Comparison of ENCODE assay signal across 9 mouse cellular contexts in genomic region chr10:120794391-120794817, GRCm38 (mm10).
DNase-seq lines count a peak whose midpoint lies in the region; ATAC-seq lines count a peak whose summit lies in the region.
"Had no signal": no experiment of that assay in that cellular context is flagged by ENCODE, and none has a peak within 500 bp of the region (broad histone marks: within the 10 kb centered on the region; RNA-seq: fewer than 3 reads in every experiment).

No protein-coding gene starts in this region.

- no peak for DNase-seq in kidney, postnatal 25 days
- peak; percentile 22 for DNase-seq in neural tube, embryonic 11.5 days (ENCODE audit: low spot score)
- no peak for DNase-seq in right cerebral cortex, postnatal 36 days (ENCODE audit: low spot score in 2 of 2)
- DNase-seq in left cerebral cortex, postnatal 14 days (ENCODE audit: low spot score in 2 of 2), result no peak
- DNase-seq: left cerebral cortex, postnatal 4 days; thymus, postnatal 36 days had no signal

- no peaks in the 10 kb centered on the region for H3K9me3 ChIP-seq in kidney, embryonic 15.5 days (replicated peaks)
- no peaks in the 10 kb centered on the region for H3K9me3 ChIP-seq in embryonic facial prominence, embryonic 13.5 days
- no peaks in the 10 kb centered on the region for H3K9me3 ChIP-seq in intestine, embryonic 15.5 days
- no peaks in the 10 kb centered on the region for H3K9me3 ChIP-seq in neural tube, embryonic 11.5 days (ENCODE audit: control insufficient read depth, low read length)

- no peak; the same call in 1 of the 2 replicates for ATAC-seq in kidney, embryonic 15.5 days (replicated peaks; ENCODE audit: low FRiP score)
- ATAC-seq in embryonic facial prominence, embryonic 13.5 days (ENCODE audit: insufficient number of reproducible peaks, insufficient read depth, low FRiP score, low TSS enrichment, low read depth), result no peak
- ATAC-seq in intestine, embryonic 15.5 days, result peak; percentile 25; the same call in 1 of the 2 replicates
- ATAC-seq in neural tube, embryonic 11.5 days (ENCODE audit: insufficient read depth, low FRiP score, low TSS enrichment), result no peak

- H3K27ac ChIP-seq in kidney, embryonic 15.5 days, result peak overlapping the region; percentile 69
- H3K27ac ChIP-seq in embryonic facial prominence, embryonic 13.5 days, result no peak overlapping the region
- H3K27ac ChIP-seq in intestine, embryonic 15.5 days, result no peak overlapping the region
- no peak overlapping the region for H3K27ac ChIP-seq in neural tube, embryonic 11.5 days (ENCODE audit: low read depth, low read length)

- no peak overlapping the region for H3K9ac ChIP-seq in kidney, embryonic 15.5 days
- H3K9ac ChIP-seq in embryonic facial prominence, embryonic 13.5 days, result no peak overlapping the region
- no peak overlapping the region for H3K9ac ChIP-seq in intestine, embryonic 15.5 days
- no peak overlapping the region for H3K9ac ChIP-seq in neural tube, embryonic 11.5 days (ENCODE audit: low read length)

- peak overlapping the region; percentile 28 for H3K4me2 ChIP-seq in kidney, embryonic 15.5 days
- H3K4me2 ChIP-seq in embryonic facial prominence, embryonic 13.5 days, result peak overlapping the region; percentile 44
- H3K4me2 ChIP-seq in intestine, embryonic 15.5 days (replicated peaks), result peak overlapping the region; percentile 35
- H3K4me2 ChIP-seq in neural tube, embryonic 11.5 days (ENCODE audit: low read depth), result no peak overlapping the region

- WGBS in kidney, embryonic 15.5 days, result 17% methylated on average over 13 of the region's 13 CpGs
- 21% methylated on average over 13 of the region's 13 CpGs for WGBS in embryonic facial prominence, embryonic 13.5 days
- 13% methylated on average over 13 of the region's 13 CpGs for WGBS in intestine, embryonic 15.5 days
- 24% methylated on average over 13 of the region's 13 CpGs for WGBS in neural tube, embryonic 11.5 days

- intact Hi-C loops in left cerebral cortex, postnatal 14 days (cut with DNase I), result no loop called here

- H3K27me3 ChIP-seq in kidney, embryonic 15.5 days, result no peaks in the 10 kb centered on the region
- no peaks in the 10 kb centered on the region for H3K27me3 ChIP-seq in embryonic facial prominence, embryonic 13.5 days
- no peaks in the 10 kb centered on the region for H3K27me3 ChIP-seq in intestine, embryonic 15.5 days (replicated peaks)
- H3K27me3 ChIP-seq in neural tube, embryonic 11.5 days (ENCODE audit: control insufficient read depth, insufficient read depth, low read length), result no peaks in the 10 kb centered on the region

- H3K4me3 ChIP-seq in kidney, embryonic 15.5 days (replicated peaks), result no peak overlapping the region
- no peak overlapping the region for H3K4me3 ChIP-seq in embryonic facial prominence, embryonic 13.5 days
- H3K4me3 ChIP-seq in intestine, embryonic 15.5 days (replicated peaks), result no peak overlapping the region
- no peak overlapping the region for H3K4me3 ChIP-seq in neural tube, embryonic 11.5 days (ENCODE audit: low read depth, low read length)

- no peaks in the 10 kb centered on the region for H3K36me3 ChIP-seq in kidney, embryonic 15.5 days
- H3K36me3 ChIP-seq in embryonic facial prominence, embryonic 13.5 days, result 0 out of 2 replicates have a peak, but pooled peaks cover 6% of the 10 kb centered on the region
- no peaks in the 10 kb centered on the region for H3K36me3 ChIP-seq in intestine, embryonic 15.5 days
- H3K36me3 ChIP-seq in neural tube, embryonic 11.5 days (ENCODE audit: control insufficient read depth, insufficient read depth, low read length), result no peaks in the 10 kb centered on the region

- peaks cover 26% of the 10 kb centered on the region for H3K4me1 ChIP-seq in kidney, embryonic 15.5 days
- peaks cover 10% of the 10 kb centered on the region for H3K4me1 ChIP-seq in embryonic facial prominence, embryonic 13.5 days
- peaks cover 4% of the 10 kb centered on the region for H3K4me1 ChIP-seq in intestine, embryonic 15.5 days (replicated peaks)
- 0 out of 2 replicates have a peak, but pooled peaks cover 2% of the 10 kb centered on the region for H3K4me1 ChIP-seq in neural tube, embryonic 11.5 days (ENCODE audit: control insufficient read depth, insufficient read depth, low read length)
